In the genomic region with DNA sequence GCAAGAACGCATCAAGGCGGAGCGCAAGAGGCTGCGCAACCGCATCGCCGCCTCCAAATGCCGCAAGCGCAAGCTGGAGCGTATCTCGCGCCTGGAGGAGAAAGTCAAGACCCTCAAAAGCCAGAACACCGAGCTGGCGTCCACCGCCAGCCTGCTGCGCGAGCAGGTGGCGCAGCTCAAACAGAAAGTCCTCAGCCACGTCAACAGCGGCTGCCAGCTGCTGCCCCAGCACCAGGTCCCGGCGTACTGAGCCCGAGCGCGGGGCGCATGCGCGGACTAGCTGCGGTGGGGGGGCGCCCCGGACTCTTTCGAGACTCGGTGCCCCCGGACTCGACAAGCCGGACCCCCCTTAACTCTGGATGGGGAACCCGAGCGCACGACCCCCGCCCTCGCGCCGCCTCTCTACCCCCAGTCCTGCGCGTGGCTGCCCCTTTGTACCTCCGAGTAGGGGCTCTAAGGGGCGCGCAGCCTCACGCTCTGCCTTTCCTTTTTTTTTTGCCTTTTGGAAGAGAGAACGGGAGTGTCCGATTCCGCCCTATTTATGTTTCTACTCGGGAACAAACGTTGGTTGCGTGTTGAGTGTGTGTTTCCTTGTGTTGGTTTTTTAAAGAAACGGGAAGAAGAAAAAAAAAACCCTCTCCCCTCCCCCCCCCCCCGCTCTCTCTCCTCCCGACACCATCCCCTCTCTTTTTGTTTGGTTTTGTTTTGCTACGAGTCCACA, we compare ENCODE assay signal across 8 mouse cellular contexts. TPM values are rescaled to one million over a fixed set of nuclear protein-coding genes. Genes with fewer than 3 reads are reported as not detected.
A peak's percentile ranks its signal among the peaks of the same experiment; 100 is the strongest.
DNase-seq lines count a peak whose midpoint lies in the region; ATAC-seq lines count a peak whose summit lies in the region.

No protein-coding gene starts in this region.

- intact Hi-C loops in left cerebral cortex, postnatal 25 days (cut with DNase I), result loop anchor here (1.0 to 5.0 kb wide), 4 partner anchors 27 to 90 kb away; a partner anchor contains a TSS

- peak; percentile 74 for DNase-seq in ZHBTc4 (ENCODE audit: low read depth, low spot score)
- peak; percentile 85 for DNase-seq in embryo, embryonic 10 days (ENCODE audit: low spot score)
- peak; percentile 84 for DNase-seq in gastrocnemius, postnatal 10 days
- DNase-seq in intestine, embryonic 14.5 days (ENCODE audit: low spot score), result peak; percentile 88
- peak; percentile 81 to 86 for DNase-seq in left cerebral cortex, postnatal 25 days (ENCODE audit: low spot score in 2 of 2)
- DNase-seq in midbrain, embryonic 10.5 days (ENCODE audit: low spot score), result peak; percentile 86
- DNase-seq in right cerebral cortex, postnatal 4 days, result peak; percentile 83
- peak; percentile 79 to 80 for DNase-seq in urinary bladder, postnatal 4 days (ENCODE audit: low spot score in 2 of 2)

- peak overlapping the region; percentile 100 for H3K9ac ChIP-seq in intestine, embryonic 14.5 days (ENCODE audit: low read length)

- peaks cover 39% of the 10 kb centered on the region for H3K4me1 ChIP-seq in intestine, embryonic 14.5 days (replicated peaks; ENCODE audit: control insufficient read depth, insufficient read depth, low read length)
- H3K4me1 ChIP-seq in midbrain, embryonic 10.5 days, result peaks cover 55% of the 10 kb centered on the region

- no peaks in the 10 kb centered on the region for H3K9me3 ChIP-seq in intestine, embryonic 14.5 days (ENCODE audit: control insufficient read depth, low read length)
- no peaks in the 10 kb centered on the region for H3K9me3 ChIP-seq in midbrain, embryonic 10.5 days (replicated peaks)

- no peak for ATAC-seq in intestine, embryonic 14.5 days (replicated peaks; ENCODE audit: low FRiP score, low TSS enrichment, low read depth)

- H3K4me2 ChIP-seq in intestine, embryonic 14.5 days (ENCODE audit: low read length), result peak overlapping the region; percentile 63

- H3K36me3 ChIP-seq in intestine, embryonic 14.5 days (ENCODE audit: control insufficient read depth, insufficient read depth, low read length), result peaks cover 13% of the 10 kb centered on the region; the same call in 1 of the 2 replicates
- H3K36me3 ChIP-seq in midbrain, embryonic 10.5 days, result peaks cover 23% of the 10 kb centered on the region

- H3K27ac ChIP-seq in intestine, embryonic 14.5 days (ENCODE audit: low read depth), result peak overlapping the region; percentile 99
- peak overlapping the region; percentile 99 for H3K27ac ChIP-seq in midbrain, embryonic 10.5 days (replicated peaks)

- under 1% methylated on average over 58 of the region's 59 CpGs for WGBS in intestine, embryonic 14.5 days
- WGBS in midbrain, embryonic 10.5 days, result under 1% methylated on average over 59 of the region's 59 CpGs

- no peaks in the 10 kb centered on the region for H3K27me3 ChIP-seq in intestine, embryonic 14.5 days (replicated peaks; ENCODE audit: control insufficient read depth, insufficient read depth, low read length)
- H3K27me3 ChIP-seq in midbrain, embryonic 10.5 days (ENCODE audit: low read depth, poor library complexity, severe bottlenecking), result peaks cover 15% of the 10 kb centered on the region

- H3K4me3 ChIP-seq in intestine, embryonic 14.5 days (ENCODE audit: low read depth, low read length), result peak overlapping the region; percentile 98
- H3K4me3 ChIP-seq in midbrain, embryonic 10.5 days, result peak overlapping the region; percentile 98

RNA-seq across cellular contexts. Expression of a gene that starts 1.2 kb away (rescaled TPM):
- 100 to 1,000 TPM in 1 of 2 experiments, 10 to 100 TPM in 1; 79.2 to 130 TPM for total RNA-seq in gastrocnemius, postnatal 10 days (2021)
- polyA plus RNA-seq in intestine, embryonic 14.5 days (2014; fragmentation: Nextera tagmentation; extraction: Ambion mirVana), result 94.0 and 114 TPM in 2 replicates
- 100 to 1,000 TPM; 209 to 225 TPM for total RNA-seq in left cerebral cortex, postnatal 25 days (2021)
- polyA plus RNA-seq in midbrain, embryonic 10.5 days (2016; fragmentation: Nextera tagmentation; extraction: Ambion mirVana), result 62.5 and 78.6 TPM in 2 replicates

RNA-seq across cellular contexts. Expression of a gene that starts 3.3 kb away (rescaled TPM):
- total RNA-seq in gastrocnemius, postnatal 10 days (2021), result not detected
- 0.05 TPM in 2 replicates for polyA plus RNA-seq in intestine, embryonic 14.5 days (2014; fragmentation: Nextera tagmentation; extraction: Ambion mirVana)
- under 1 TPM; 0.18 to 0.30 TPM for total RNA-seq in left cerebral cortex, postnatal 25 days (2021)
- polyA plus RNA-seq in midbrain, embryonic 10.5 days (2016; fragmentation: Nextera tagmentation; extraction: Ambion mirVana), result not detected in 2 replicates

RNA-seq across cellular contexts. Expression of a gene that starts 18.3 kb away (rescaled TPM):
- not detected for total RNA-seq in gastrocnemius, postnatal 10 days (2021)
- 0.67 and 0.88 TPM in 2 replicates for polyA plus RNA-seq in intestine, embryonic 14.5 days (2014; fragmentation: Nextera tagmentation; extraction: Ambion mirVana)
- total RNA-seq in left cerebral cortex, postnatal 25 days (2021), result not detected
- polyA plus RNA-seq in midbrain, embryonic 10.5 days (2016; fragmentation: Nextera tagmentation; extraction: Ambion mirVana), result not detected in 2 replicates

RNA-seq across cellular contexts. Expression of a gene that starts 23.5 kb away (rescaled TPM):
- total RNA-seq in gastrocnemius, postnatal 10 days (2021), result 1 to 10 TPM; 2.5 to 3.0 TPM
- polyA plus RNA-seq in intestine, embryonic 14.5 days (2014; fragmentation: Nextera tagmentation; extraction: Ambion mirVana), result 0.39 and 0.42 TPM in 2 replicates
- total RNA-seq in left cerebral cortex, postnatal 25 days (2021), result 1 to 10 TPM; 1.6 to 1.7 TPM
- polyA plus RNA-seq in midbrain, embryonic 10.5 days (2016; fragmentation: Nextera tagmentation; extraction: Ambion mirVana), result 0.72 and 0.78 TPM in 2 replicates

RNA-seq across cellular contexts. Expression of a gene that starts 26.9 kb away (rescaled TPM):
- 10 to 100 TPM; 82.3 to 83.0 TPM for total RNA-seq in gastrocnemius, postnatal 10 days (2021)
- polyA plus RNA-seq in intestine, embryonic 14.5 days (2014; fragmentation: Nextera tagmentation; extraction: Ambion mirVana), result 290 and 307 TPM in 2 replicates
- 10 to 100 TPM; 62.9 to 63.5 TPM for total RNA-seq in left cerebral cortex, postnatal 25 days (2021)
- 315 and 355 TPM in 2 replicates for polyA plus RNA-seq in midbrain, embryonic 10.5 days (2016; fragmentation: Nextera tagmentation; extraction: Ambion mirVana)
